Mouse (Mus musculus) frontal cortex, postnatal 25 days (tissue): Measurements from ENCODE around the gene Thsd7a.

ENCODE experiments used
- DNase-seq, 2 experiments: peaks; one replicate each; pipeline ENCODE4 v3.0.0; 2022; ENCODE audit warnings: low spot score in 2 of 2

Gene Thsd7a

DNA sequence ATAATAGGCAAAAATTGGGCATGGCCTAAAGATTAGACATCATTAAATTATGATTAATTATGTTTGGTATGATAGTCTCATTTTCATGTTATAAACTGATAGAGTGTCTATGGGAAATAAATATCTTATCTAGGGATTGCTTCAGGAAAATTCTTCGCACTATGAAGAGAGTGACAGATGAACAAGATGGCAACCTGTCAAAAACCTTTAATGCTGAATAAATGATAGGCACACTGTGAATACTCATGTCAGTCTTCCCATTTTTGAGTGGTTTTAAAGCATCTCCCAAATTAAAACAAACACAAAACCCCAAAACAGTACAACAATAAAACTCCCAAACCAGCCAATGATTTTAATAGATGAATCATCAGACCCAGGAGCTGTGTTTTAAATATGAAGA is 362.5 kb downstream of the Thsd7a start:
- DNase-seq, result no peak

DNA sequence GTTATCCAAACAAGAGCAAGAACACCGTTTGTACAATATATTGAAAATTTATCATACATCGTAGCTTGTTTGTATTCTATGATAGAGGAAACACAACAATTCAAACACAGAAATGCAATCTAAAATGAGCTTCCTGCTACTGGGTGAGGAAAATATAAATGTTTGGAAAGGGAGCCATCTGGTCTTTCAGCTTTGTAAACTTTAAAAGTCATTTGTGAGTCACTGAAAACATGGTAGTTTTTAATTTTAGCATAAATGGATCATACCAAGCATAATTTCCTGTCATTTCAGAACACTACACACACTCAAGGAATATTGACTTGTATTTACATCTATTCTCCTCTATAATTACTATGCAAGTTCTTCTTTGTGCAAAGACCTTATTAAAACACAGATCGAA is 363.6 kb downstream of the Thsd7a start:
- no peak for DNase-seq

DNA sequence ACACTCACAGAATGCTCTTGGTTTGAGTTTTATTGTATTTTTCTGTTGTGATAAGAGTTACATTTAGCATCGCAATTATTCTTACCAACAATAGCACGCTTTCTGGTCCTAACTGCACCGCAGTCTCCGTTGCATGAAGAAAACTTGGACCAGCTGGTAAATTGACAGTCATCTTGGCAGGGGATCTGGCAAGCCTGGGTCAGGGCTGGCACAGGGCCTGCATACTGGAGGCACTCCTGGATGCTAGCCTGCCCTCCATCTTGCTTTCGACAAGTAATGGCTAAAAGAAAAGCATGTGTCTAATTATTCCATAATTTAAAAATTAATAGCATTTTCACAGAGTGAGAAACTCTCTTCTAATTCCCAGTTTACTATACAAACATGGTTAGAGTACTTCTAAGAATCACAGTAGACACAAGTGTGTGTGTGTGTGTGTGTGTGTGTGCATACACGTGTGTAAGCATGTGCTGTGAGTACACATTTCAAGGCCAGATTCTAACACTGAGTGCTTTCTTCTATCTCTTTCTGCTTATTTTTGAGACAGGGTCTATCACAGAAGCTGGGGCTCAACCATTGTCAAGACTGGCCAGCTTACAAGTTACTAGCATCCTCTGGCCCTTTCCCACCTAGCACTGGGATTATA is 368.0 kb downstream of the Thsd7a start:
- DNase-seq, result peak; percentile 15 to 28

DNA sequence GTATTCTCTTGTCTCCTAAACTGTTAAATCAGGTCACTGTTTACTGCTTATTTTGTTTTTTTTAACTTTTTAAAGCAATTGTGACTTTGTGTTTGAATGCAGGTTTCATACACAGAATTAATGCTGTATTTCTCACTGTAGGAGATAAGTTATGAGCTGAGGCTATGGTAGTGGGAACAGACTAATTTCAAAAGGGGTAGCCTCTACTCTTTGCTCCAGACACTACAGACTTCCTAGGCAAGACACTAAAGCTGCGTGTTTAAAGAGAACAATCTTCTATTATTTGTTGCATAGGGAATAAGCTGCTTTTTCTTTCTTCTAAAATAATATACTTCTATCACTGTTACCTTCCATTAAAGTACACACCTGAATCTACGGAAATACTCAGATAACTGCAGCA is 368.5 kb downstream of the Thsd7a start:
- no peak for DNase-seq

DNA sequence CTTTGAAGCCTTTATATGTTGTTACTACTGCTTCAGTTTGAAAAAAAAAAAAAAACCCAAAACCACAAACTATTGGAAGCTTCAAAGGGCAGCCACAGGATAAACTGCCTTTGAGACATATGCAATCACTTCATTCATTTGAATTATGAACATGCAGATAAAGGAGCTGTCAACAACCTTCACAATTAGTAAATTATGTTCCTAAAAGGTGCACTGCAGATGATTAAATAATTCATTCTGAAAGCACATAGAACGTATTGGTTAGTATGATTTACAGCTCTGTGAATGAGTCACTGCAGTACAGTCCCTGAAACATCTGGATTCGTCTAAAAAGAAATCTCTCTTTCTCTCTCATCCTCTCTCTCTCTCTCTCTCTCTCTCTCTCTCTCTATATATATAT is 390.5 kb downstream of the Thsd7a start:
- DNase-seq, result no peak

DNA sequence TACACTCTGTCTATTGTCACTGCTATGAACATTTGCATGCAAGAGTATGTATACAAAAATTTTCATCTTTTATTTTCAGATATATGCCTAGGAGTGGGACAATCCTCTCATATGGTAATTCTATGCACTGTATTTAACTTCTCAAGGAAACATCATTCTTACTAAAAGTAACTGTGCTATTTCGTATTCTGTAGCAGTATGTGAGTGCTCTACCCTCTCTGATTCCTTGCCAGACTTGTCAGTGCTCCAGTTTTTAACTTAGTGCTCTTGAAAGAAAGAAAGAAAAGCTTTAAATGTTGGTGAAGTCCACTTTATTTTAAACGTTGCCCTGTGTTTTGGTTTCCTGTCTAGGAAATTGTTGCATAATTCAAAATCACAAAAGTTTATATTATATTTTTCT is 395.6 kb downstream of the Thsd7a start:
- no peak for DNase-seq

DNA sequence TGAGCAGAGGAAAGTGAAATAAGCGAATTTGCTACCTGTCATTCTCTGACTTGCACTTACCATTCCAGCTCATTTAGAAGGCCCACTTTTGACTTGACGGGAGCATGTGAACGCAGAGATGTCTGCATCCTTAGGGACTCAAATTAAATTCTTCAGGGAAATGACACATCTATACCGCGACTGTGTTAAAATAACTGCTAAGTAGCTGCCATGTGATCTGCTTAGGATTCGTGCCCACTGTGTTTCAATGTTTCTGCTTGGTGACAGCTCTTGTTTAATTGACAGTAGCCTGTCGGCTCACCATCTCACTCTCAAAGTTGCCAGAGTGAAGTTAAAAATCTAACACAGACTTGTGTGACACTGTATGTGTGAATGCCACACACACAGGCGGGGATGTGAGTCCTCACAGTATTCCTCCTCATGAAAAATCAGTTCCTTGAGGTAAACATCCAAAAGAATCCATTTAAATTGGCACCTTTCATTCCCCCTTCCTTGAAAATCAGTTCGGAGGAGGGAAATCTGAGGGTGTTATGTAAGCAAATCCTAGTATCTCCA is 397.0 kb downstream of the Thsd7a start:
- DNase-seq, result no peak

DNA sequence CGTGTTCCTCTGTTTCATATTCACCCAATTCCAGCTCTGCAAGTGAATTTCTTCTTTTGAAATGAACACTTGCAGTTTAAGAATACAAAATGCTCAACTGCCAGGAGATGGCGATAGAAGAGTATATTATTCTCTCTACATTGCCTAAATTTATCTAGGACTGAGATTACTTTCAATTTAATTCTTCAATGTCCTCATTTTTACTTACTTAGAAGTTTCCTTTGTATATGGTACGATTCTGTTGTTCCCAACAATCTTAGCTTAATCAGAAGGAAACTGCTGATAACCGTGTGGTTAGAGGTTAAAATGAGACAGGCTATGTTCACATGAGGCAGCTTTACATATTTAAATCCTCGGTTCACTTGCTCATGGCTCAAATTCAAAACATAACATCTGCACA is 398.5 kb downstream of the Thsd7a start:
- no peak for DNase-seq

DNA sequence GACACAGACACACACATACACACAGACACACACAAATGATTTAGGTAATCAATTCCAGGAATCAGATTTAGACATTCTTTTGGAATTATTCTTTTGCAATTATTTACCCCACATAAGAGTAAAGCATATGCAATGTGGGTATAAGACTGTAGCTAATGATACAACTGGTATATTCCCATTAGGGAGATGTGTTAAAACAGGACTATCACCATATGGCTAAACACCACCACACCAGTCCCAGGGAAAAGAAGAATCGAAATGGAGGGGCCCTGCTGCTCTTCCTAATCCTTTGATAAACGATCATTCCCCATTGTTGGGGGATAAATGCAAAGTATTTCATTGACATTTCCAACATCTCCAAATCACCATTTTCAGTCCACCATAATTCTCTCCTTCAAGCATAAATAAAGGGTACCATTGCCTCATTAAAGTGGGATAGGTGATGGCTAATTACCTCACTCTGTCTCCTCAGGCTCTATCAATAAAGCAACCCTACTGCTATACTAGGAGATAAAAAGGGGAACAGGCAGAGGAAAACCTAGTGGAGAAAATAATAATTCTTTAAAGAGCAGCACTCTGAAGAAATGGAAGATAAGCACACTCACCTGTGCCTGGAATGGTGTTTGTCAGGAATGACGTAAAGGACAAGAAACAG is 400.0 kb downstream of the Thsd7a start:
- DNase-seq, result no peak

DNA sequence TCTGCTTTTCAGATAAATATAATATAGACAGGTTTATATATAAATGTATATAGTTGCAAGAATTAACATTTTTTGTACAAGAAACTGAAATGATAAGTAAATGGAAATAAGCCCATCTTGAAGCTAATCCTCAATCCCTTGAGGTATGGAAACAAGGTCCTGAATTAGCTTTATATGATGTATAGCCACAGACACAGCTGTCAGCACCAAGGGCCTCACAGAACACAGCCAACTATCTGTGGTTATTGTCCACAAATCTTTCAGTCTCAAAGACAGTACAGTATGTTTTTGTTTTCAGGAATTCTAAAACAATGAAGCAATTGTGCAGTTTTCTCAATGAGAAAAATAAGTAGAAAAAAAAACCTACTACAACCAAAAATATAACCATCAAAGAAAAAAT is 400.5 kb downstream of the Thsd7a start:
- DNase-seq, result no peak

DNA sequence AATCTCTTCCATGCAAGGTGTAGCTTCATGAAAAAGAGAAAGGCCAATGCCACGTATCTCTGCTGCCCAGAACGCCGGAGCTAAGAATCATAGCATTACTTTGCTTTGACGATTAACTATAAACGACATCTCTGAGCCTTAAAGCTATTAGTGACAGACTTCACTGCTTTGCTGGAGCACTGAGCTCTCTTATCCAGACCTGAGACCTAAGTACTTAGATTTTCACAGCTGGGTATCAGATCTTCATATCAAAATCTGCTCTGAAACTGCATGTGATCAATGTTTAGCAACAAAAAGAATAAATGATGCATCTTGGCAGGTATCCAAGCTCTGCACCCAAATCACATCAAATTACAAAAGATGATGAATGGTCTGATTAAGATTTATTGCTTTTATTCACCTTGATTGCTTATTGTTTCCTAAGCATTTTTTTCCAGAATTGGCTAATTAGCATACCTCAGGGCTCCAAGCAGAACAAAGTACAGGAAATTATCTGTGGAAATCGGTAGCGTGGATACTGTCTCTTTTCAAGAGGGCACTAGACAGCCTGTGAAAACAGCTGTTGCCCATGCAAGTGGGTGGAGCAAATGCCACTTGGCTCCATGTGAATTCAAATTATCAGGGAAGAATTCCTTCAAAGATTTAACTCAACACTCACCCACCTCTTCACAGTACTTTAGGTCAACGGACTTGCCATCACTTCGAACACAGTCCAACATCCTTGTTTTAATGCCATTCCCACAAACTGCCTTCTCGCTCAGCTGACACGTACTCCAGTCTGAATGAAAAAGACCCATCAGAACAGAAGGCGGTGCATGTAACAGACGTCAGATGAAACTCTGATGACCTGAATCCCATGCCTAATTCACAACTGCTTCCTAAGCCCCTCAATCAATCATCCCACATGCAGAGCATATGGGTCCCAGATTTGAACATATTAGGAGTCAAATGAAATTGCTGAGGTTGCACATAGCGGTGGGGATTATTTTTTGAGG is 412.3 kb downstream of the Thsd7a start:
- no peak for DNase-seq

DNA sequence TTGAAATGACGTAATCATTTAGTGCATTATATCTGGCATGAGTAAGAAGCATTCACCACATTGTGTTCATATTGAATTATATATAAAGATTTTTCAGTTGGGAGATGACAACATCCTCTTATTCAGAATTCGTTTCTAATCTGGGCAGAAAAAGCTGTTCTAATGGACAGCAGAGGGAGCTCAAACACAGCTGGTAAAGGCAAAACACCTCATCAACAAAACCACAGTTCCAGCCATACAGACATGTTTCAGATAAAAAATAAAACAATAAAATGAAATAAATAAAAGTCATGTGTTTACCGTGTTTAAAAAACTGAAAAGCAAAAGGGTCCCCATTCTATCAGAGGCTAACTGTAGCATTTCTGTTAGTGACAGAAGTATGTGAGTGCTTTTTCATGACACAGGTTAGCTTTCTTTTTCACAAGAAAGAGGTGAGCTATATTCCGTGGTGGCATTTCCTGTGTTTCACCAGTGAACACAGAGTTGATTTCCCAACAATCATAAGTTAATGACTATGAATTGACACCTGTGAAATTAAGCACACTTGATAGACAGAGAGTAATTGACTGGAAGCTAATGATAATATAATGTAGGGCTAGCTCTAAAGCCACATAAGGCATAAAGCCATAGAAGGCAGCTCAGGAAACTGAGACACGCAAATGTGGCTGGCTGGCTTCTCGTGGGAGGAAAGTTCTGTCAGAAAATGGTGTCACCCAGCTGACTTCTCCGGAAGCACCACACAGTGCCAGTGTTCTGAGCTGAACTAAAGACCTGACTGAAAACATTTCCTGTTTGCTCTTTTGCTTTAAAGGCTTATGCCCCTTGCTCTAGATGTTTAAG is 433.9 kb downstream of the Thsd7a start:
- DNase-seq, result no peak

DNA sequence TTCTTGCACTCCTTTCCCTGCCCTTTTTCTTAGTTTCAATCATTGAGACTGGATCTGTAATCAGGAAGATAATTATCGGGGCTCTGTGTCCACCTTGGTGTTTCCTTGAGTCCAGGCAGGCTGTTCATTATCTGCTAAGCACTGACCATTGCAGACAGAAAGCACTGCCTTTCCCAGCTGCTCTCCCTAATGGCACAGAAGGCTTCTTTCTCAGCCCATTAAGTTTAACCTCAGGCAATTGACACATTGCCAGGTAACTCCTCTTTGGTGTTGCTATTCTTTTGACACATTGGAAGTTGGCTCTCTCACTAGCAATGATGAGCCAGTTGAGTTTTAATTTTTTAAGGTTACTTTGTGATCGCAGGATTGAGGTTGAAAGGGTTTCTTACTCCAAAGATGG is 441.7 kb downstream of the Thsd7a start:
- no peak for DNase-seq

DNA sequence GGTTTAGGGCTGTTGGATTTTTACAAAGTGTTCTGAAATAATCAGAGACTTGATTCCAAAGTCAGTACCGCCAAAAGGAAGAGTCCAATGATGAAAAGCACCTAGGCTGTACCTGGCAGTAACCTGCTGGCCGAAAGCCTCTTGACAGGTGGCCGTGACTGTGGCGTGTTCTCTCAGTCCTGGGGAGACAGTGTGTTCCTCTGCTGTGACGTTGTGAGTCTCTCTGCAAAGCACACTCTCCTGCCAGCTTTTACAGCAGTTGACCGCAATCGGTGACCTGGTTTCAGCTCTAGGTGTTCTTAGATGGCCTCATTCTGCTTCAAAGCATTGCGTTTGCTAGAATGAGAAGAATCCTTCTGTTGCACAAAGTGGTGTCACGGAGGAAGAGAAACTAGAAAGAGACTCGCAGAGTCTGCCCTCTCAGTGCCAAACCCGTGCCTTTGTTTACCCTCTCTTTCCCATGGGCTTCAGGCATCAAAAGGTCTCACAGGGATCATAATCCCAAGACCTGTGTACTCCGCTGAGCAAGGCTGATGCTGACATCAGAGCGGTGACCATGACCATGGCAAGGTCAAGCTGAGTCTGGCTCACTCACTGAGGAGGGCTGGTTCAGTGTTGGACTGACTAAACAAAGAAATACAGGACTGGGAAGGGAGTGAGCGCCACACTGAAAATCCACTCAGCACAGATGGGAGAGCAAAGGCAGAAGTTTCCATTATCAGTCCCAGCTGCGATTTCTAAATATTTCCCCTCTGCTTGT is 486.4 kb downstream of the Thsd7a start:
- DNase-seq, result no peak
